Mouse (Mus musculus): ENCODE results near the gene Lrrc1.

Lrrc1 gene

DNA sequence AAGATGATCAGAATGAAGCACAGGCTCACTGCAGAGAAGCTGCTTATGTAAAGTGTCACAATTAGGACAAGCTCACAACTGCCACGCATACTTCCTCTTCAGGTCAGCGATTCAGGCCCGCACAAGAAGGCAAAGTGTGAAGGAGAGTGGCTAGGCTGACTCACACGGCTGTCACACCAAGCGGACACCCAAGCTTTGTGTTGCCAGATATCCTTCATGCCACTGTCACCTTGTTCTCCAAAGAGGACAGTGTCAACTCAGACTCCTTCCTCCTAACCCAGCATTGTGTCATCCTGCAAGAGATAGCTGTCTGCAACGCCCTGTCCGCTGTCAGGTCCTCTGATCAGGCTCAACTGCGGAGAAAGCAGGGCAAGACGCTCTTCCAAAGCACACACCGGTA, 7.3 kb downstream of the Lrrc1 start:
- no peak overlapping the region for H3K4me3 ChIP-seq (replicated peaks; ENCODE audit: low read length)
- H3K4me1 ChIP-seq (replicated peaks; ENCODE audit: low read depth, low read length), result peaks cover 55% of the 10 kb centered on the region
- peaks cover 3% of the 10 kb centered on the region; the same call in 1 of the 2 replicates for H3K27me3 ChIP-seq (ENCODE audit: insufficient read depth, low read length)
- TF ChIP-seq POU5F1 (IDR thresholded peaks at IDR 0.05; ENCODE audit: borderline replicate concordance, low read length) (no peak), CTCF (conservative IDR thresholded peaks at IDR 0.05; ENCODE audit: low read length) (no peak), NANOG (IDR thresholded peaks at IDR 0.05; ENCODE audit: borderline replicate concordance, low read length) (no peak)
- no peaks in the 10 kb centered on the region for H3K36me3 ChIP-seq (ENCODE audit: insufficient read depth, low read length)
- H3K9me3 ChIP-seq (ENCODE audit: low read length), result no peaks in the 10 kb centered on the region

DNA sequence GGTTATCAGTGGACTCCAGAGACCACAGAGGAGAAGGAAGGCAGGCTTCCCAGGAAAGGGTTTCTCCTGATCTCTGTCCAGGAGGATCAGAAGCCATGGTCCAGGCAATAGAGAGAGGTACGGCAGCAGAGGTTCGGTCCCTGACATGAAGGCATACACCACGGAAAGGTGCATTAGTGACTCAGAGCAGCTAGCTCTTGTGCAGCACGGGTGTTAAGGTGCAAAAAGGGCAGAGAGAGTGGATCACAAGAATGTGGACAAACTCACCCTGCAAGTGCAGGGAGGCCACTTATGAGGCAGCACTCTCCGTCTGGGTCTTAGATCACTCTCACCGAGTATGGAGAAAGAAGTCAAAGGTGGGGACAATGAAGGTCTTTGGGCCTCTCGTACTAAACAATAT, 7.8 kb downstream of the Lrrc1 start:
- no peaks in the 10 kb centered on the region for H3K36me3 ChIP-seq (ENCODE audit: insufficient read depth, low read length)
- H3K4me3 ChIP-seq (replicated peaks; ENCODE audit: low read length), result no peak overlapping the region
- no peaks in the 10 kb centered on the region for H3K27me3 ChIP-seq (ENCODE audit: insufficient read depth, low read length)
- peaks cover 50% of the 10 kb centered on the region for H3K4me1 ChIP-seq (replicated peaks; ENCODE audit: low read depth, low read length)
- no peaks in the 10 kb centered on the region for H3K9me3 ChIP-seq (ENCODE audit: low read length)
- TF ChIP-seq CTCF (conservative IDR thresholded peaks at IDR 0.05; ENCODE audit: low read length) (no peak), NANOG (IDR thresholded peaks at IDR 0.05; ENCODE audit: borderline replicate concordance, low read length) (no peak), POU5F1 (IDR thresholded peaks at IDR 0.05; ENCODE audit: borderline replicate concordance, low read length) (no peak)

DNA sequence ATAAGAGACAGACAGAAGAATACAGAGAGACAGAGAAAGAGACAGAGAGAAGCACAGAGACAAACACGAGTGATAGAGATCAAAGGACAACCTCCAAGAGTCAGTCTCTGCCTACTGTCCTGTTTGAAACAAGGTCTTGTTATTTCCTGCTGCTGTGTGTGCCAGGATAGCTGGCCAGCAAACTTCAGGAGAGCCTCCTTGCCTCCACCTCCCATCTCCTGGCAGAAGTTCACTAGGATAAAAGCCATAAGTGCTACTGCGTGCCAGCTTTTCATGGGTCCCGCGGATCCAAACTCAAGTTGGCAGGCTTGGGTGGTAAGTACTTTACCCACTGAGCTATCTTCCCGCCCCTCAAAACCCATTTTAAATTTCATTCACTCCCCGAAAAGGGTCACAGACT, 8.4 kb downstream of the Lrrc1 start:
- peaks cover 51% of the 10 kb centered on the region for H3K4me1 ChIP-seq (replicated peaks; ENCODE audit: low read depth, low read length)
- H3K27me3 ChIP-seq (ENCODE audit: insufficient read depth, low read length), result no peaks in the 10 kb centered on the region

DNA sequence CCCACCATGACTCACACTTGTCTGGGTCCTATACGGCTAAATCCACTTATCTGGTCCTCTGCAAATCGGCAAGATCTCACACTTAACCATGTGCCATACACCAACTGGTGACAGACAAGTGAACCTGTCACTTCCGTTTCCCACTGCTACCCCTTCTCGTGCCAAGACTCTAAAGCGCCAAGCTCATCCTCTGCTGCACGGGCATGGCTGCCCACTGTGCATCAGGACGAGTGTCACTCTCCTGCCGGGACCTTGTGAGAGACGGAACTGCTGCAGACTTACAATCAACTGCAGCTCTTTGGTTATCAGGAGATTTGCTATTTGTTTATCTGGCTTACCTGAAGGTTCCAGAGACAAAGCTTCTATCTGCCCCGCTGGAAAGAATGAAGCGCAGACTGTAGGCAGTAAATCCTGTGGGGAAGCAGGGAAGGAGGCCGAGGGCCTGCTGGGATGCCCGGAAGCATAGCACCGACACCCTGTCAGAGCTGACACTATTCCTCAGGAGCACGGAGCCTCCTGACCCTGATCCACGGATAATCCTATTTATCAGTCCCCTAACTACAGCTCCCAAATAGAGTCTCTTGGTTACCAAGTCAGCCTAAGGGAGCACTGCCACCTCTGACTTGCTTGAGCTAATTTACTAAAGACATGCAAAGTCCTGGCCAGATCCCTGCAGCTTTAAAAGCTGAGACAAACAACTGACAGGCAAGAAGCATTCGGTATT, 9.5 kb downstream of the Lrrc1 start:
- Histone ChIP-seq H3K9me3 (ENCODE audit: low read length) (no peaks in the 10 kb centered on the region), H3K27me3 (ENCODE audit: insufficient read depth, low read length) (no peaks in the 10 kb centered on the region), H3K4me3 (replicated peaks; ENCODE audit: low read length) (no peak overlapping the region), H3K4me1 (replicated peaks; ENCODE audit: low read depth, low read length) (peaks cover 61% of the 10 kb centered on the region), H3K36me3 (ENCODE audit: insufficient read depth, low read length) (no peaks in the 10 kb centered on the region)
- TF ChIP-seq NANOG (IDR thresholded peaks at IDR 0.05; ENCODE audit: borderline replicate concordance, low read length) (no peak), POU5F1 (IDR thresholded peaks at IDR 0.05; ENCODE audit: borderline replicate concordance, low read length) (no peak), CTCF (conservative IDR thresholded peaks at IDR 0.05; ENCODE audit: low read length) (no peak)

More for the DNA sequence above, 8.4 kb downstream of the Lrrc1 start:
- TF ChIP-seq POU5F1 (IDR thresholded peaks at IDR 0.05; ENCODE audit: borderline replicate concordance, low read length), result no peak
- no peak for TF ChIP-seq CTCF (conservative IDR thresholded peaks at IDR 0.05; ENCODE audit: low read length)
- no peak for TF ChIP-seq NANOG (IDR thresholded peaks at IDR 0.05; ENCODE audit: borderline replicate concordance, low read length)
- Histone ChIP-seq H3K4me3 (replicated peaks; ENCODE audit: low read length) (no peak overlapping the region), H3K36me3 (ENCODE audit: insufficient read depth, low read length) (no peaks in the 10 kb centered on the region), H3K9me3 (ENCODE audit: low read length) (no peaks in the 10 kb centered on the region)

DNA sequence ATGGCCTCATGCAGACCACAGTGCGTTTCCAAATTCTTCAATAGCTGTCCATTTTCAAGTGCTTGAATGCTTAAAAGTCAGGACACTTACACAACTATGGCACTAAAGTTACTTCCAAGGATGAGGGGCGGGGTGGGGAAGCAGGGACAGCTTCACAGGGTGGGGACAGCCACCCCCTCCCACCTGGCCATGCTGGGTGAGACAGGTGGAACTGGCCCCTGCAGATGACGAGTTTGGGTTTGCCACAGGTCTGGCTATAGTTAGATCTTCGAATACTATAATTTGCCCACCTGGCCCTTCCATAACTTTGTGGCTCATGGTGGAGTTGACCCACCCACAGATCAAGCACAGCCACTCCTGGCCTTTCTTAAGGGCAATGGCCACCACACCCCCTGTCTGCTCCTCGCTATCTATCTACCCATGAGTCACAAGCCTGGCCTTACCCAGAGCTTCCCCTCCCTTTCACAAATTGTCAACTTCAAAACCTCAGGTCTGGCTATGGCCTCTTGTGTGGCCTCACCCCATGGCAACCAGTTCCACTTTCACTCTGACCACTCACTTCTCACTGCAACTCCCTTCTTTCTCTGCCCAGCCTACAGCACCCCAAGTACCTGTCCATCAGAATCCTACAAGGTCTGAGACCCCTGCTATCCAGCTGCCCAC, 16.2 kb downstream of the Lrrc1 start:
- Histone ChIP-seq H3K4me3 (replicated peaks; ENCODE audit: low read length) (no peak overlapping the region), H3K36me3 (ENCODE audit: insufficient read depth, low read length) (no peaks in the 10 kb centered on the region), H3K4me1 (replicated peaks; ENCODE audit: low read depth, low read length) (peaks cover 68% of the 10 kb centered on the region), H3K27me3 (ENCODE audit: insufficient read depth, low read length) (no peaks in the 10 kb centered on the region), H3K9me3 (ENCODE audit: low read length) (no peaks in the 10 kb centered on the region)
- no peak for TF ChIP-seq NANOG (IDR thresholded peaks at IDR 0.05; ENCODE audit: borderline replicate concordance, low read length)
- no peak for TF ChIP-seq CTCF (conservative IDR thresholded peaks at IDR 0.05; ENCODE audit: low read length)
- TF ChIP-seq POU5F1 (IDR thresholded peaks at IDR 0.05; ENCODE audit: borderline replicate concordance, low read length), result no peak

DNA sequence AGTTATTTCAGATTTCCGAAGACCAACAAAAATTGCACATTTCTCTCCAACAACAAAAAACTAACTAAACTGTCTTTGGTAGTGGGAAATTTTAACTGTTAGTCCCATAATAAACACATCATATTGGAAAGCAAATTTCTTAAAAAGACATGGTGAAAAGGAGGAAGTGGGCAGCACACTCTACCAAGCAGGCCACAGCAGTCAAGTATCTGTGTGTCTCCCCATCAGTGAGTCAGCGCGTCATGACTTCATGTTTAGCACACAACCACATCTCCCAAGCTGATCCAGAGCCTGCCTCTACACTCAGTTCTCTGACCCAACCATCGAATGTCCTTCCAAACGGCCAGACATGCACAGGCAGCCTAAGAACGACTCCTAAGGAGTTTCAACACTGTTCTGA, 17.5 kb downstream of the Lrrc1 start:
- no peak overlapping the region for H3K4me3 ChIP-seq (replicated peaks; ENCODE audit: low read length)
- no peaks in the 10 kb centered on the region for H3K27me3 ChIP-seq (ENCODE audit: insufficient read depth, low read length)
- peaks cover 67% of the 10 kb centered on the region for H3K4me1 ChIP-seq (replicated peaks; ENCODE audit: low read depth, low read length)
- H3K36me3 ChIP-seq (ENCODE audit: insufficient read depth, low read length), result no peaks in the 10 kb centered on the region
- no peaks in the 10 kb centered on the region for H3K9me3 ChIP-seq (ENCODE audit: low read length)
- no peak for TF ChIP-seq POU5F1 (IDR thresholded peaks at IDR 0.05; ENCODE audit: borderline replicate concordance, low read length)
- TF ChIP-seq NANOG (IDR thresholded peaks at IDR 0.05; ENCODE audit: borderline replicate concordance, low read length), result no peak
- no peak for TF ChIP-seq CTCF (conservative IDR thresholded peaks at IDR 0.05; ENCODE audit: low read length)

DNA sequence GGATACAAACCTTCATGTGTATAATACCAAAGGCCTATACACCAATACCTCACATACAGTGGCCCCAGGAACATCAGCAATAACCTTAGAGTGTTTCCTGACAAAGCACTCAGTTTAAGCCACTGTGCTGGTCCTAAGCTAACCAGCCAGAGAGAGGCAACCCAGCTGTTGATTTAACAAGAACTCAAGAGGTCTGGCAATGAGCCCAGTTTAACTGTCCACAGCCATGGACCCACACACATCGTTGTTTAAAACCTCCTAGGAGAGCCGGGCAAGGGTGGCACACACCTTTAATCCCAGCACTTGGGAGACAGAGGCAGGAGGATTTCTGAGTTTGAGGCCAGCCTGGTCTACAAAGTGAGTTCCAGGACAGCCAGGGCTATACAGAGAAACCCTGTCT, 18.0 kb downstream of the Lrrc1 start:
- Histone ChIP-seq H3K9me3 (ENCODE audit: low read length) (no peaks in the 10 kb centered on the region), H3K4me3 (replicated peaks; ENCODE audit: low read length) (no peak overlapping the region), H3K4me1 (replicated peaks; ENCODE audit: low read depth, low read length) (peaks cover 67% of the 10 kb centered on the region), H3K36me3 (ENCODE audit: insufficient read depth, low read length) (no peaks in the 10 kb centered on the region), H3K27me3 (ENCODE audit: insufficient read depth, low read length) (no peaks in the 10 kb centered on the region)
- TF ChIP-seq CTCF (conservative IDR thresholded peaks at IDR 0.05; ENCODE audit: low read length), result no peak
- TF ChIP-seq POU5F1 (IDR thresholded peaks at IDR 0.05; ENCODE audit: borderline replicate concordance, low read length), result no peak
- no peak for TF ChIP-seq NANOG (IDR thresholded peaks at IDR 0.05; ENCODE audit: borderline replicate concordance, low read length)

DNA sequence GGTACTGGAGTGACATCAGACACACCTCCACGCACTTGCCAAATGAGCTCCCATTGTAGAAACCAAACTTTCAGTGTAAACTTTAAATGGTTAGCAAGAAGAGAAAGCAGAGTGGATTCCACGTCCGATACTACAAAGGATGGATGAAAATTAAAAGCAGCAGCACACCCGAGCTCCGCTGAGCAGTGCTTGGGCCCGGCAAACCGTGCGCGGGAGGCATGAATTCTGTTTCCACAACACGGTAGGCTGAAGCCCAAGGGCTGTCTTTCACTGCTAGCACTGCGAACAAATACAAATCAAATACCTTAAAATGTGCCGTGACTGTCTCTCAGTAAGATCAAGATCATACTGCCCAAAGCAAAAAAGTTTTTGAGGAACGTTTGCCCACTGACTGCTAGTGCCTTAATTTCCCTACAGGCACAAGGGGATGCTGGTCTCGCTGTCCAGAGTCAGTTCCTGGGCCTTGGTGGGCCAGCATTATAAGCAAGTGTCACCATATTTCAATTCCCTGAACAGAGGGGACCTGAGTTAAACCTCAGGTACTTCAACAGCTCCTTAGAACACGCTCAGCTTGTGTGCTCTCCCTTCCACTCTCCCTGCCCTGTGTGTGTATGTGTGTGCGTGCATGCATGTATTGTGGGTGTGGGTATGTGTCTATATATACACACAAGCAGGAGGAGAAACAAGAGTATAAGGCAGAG, 18.9 kb downstream of the Lrrc1 start:
- no peaks in the 10 kb centered on the region for H3K27me3 ChIP-seq (ENCODE audit: insufficient read depth, low read length)
- H3K9me3 ChIP-seq (ENCODE audit: low read length), result no peaks in the 10 kb centered on the region
- TF ChIP-seq CTCF (conservative IDR thresholded peaks at IDR 0.05; ENCODE audit: low read length) (no peak), NANOG (IDR thresholded peaks at IDR 0.05; ENCODE audit: borderline replicate concordance, low read length) (no peak), POU5F1 (IDR thresholded peaks at IDR 0.05; ENCODE audit: borderline replicate concordance, low read length) (no peak)
- H3K4me3 ChIP-seq (replicated peaks; ENCODE audit: low read length), result no peak overlapping the region
- H3K36me3 ChIP-seq (ENCODE audit: insufficient read depth, low read length), result no peaks in the 10 kb centered on the region
- peaks cover 60% of the 10 kb centered on the region for H3K4me1 ChIP-seq (replicated peaks; ENCODE audit: low read depth, low read length)
